12 mouse cellular contexts compared by ENCODE assay signal in genomic region chr2:18005137-18005536, GRCm38 (mm10). TPM values are rescaled to one million over a fixed set of nuclear protein-coding genes. Genes with fewer than 3 reads are reported as not detected.
DNase-seq lines count a peak whose midpoint lies in the region; ATAC-seq lines count a peak whose summit lies in the region.
"Had no signal": no experiment of that assay in that cellular context is flagged by ENCODE, and none has a peak within 500 bp of the region (broad histone marks: within the 10 kb centered on the region; RNA-seq: fewer than 3 reads in every experiment).

No protein-coding gene starts in this region.

- no peaks in the 10 kb centered on the region for H3K27me3 ChIP-seq in hindbrain, embryonic 11.5 days (ENCODE audit: control insufficient read depth, insufficient read depth, low read length)
- H3K27me3 ChIP-seq in hindbrain, embryonic 13.5 days, result no peaks in the 10 kb centered on the region
- no peaks in the 10 kb centered on the region for H3K27me3 ChIP-seq in limb, embryonic 10.5 days (ENCODE audit: low read depth, poor library complexity, severe bottlenecking)

- no peaks in the 10 kb centered on the region for H3K36me3 ChIP-seq in hindbrain, embryonic 11.5 days (ENCODE audit: control insufficient read depth, insufficient read depth, low read length)
- H3K36me3 ChIP-seq in hindbrain, embryonic 13.5 days, result no peaks in the 10 kb centered on the region
- H3K36me3 ChIP-seq in limb, embryonic 10.5 days, result no peaks in the 10 kb centered on the region

- 32% methylated on average over 8 of the region's 8 CpGs for WGBS in hindbrain, embryonic 11.5 days
- 32% methylated on average over 8 of the region's 8 CpGs for whole genome bisulfite sequencing in hindbrain, embryonic 13.5 days
- WGBS in limb, embryonic 10.5 days, result 32% methylated on average over 8 of the region's 8 CpGs

- H3K9me3 ChIP-seq in hindbrain, embryonic 11.5 days (ENCODE audit: control insufficient read depth, low read length), result no peaks in the 10 kb centered on the region
- no peaks in the 10 kb centered on the region for H3K9me3 ChIP-seq in hindbrain, embryonic 13.5 days
- H3K9me3 ChIP-seq in limb, embryonic 10.5 days (replicated peaks), result no peaks in the 10 kb centered on the region

- H3K4me1 ChIP-seq in hindbrain, embryonic 11.5 days (replicated peaks; ENCODE audit: control insufficient read depth, insufficient read depth, low read length), result no peaks in the 10 kb centered on the region
- no peaks in the 10 kb centered on the region for H3K4me1 ChIP-seq in hindbrain, embryonic 13.5 days (replicated peaks)
- peaks cover 11% of the 10 kb centered on the region for H3K4me1 ChIP-seq in limb, embryonic 10.5 days

- H3K27ac ChIP-seq in hindbrain, embryonic 11.5 days (ENCODE audit: low read depth, low read length), result no peak overlapping the region
- H3K27ac ChIP-seq in hindbrain, embryonic 13.5 days, result no peak overlapping the region
- no peak overlapping the region; the same call in 1 of the 2 replicates for H3K27ac ChIP-seq in limb, embryonic 10.5 days
- H3K27ac ChIP-seq: macrophage had no signal

- no peak for ATAC-seq in hindbrain, embryonic 11.5 days (ENCODE audit: low FRiP score)
- ATAC-seq in hindbrain, embryonic 13.5 days (ENCODE audit: low FRiP score), result no peak

- H3K4me3 ChIP-seq in hindbrain, embryonic 11.5 days (ENCODE audit: low read depth, low read length), result no peak overlapping the region
- no peak overlapping the region for H3K4me3 ChIP-seq in hindbrain, embryonic 13.5 days
- no peak overlapping the region for H3K4me3 ChIP-seq in limb, embryonic 10.5 days

- peak; percentile 21 for DNase-seq in hindbrain, embryonic 11.5 days (ENCODE audit: low spot score)
- DNase-seq in 3T3-L1 (ENCODE audit: low read depth, low spot score), result peak; percentile 64
- peak; percentile 26 for DNase-seq in WW6 (ENCODE audit: low read depth, low spot score)
- DNase-seq in limb, embryonic 10.5 days (ENCODE audit: low spot score), result peak; percentile 42
- no peak for DNase-seq in testis, postnatal 10 days (ENCODE audit: low spot score)
- no peak for DNase-seq in adrenal gland, adult 18-20 months (ENCODE audit: low spot score in 2 of 2)
- DNase-seq in urinary bladder, postnatal 14 days (ENCODE audit: low spot score), result no peak
- DNase-seq: gastrocnemius, postnatal 10 days had no signal

- H3K9ac ChIP-seq in hindbrain, embryonic 11.5 days (ENCODE audit: low read depth, low read length), result no peak overlapping the region
- H3K9ac ChIP-seq in hindbrain, embryonic 13.5 days, result no peak overlapping the region

- no peak overlapping the region for H3K4me2 ChIP-seq in hindbrain, embryonic 11.5 days (replicated peaks; ENCODE audit: low read depth, low read length)
- H3K4me2 ChIP-seq in hindbrain, embryonic 13.5 days, result no peak overlapping the region

RNA-seq across cellular contexts. Expression of gene H2al2a, which starts 8.4 kb away (rescaled TPM):
- not detected in 2 replicates for polyA plus RNA-seq in hindbrain, embryonic 11.5 days (2014; fragmentation: Nextera tagmentation; extraction: Ambion mirVana)
- polyA plus RNA-seq in hindbrain, embryonic 13.5 days (2015; fragmentation: Nextera tagmentation; extraction: Ambion mirVana), result not detected in 2 replicates
- polyA plus RNA-seq in limb, embryonic 10.5 days (2016; fragmentation: Nextera tagmentation; extraction: Ambion mirVana), result not detected in 2 replicates
- total RNA-seq in adrenal gland, adult 18-20 months (2021), result not detected
- total RNA-seq: gastrocnemius, postnatal 10 days had no signal
- polyA plus RNA-seq: cortical plate, adult 2 months; intestine, embryonic 14.5 days; macrophage had no signal

RNA-seq across cellular contexts. Expression of gene A930004D18Rik, which starts 32.4 kb away (rescaled TPM):
- polyA plus RNA-seq in hindbrain, embryonic 11.5 days (2014; fragmentation: Nextera tagmentation; extraction: Ambion mirVana), result 8.5 and 10.7 TPM in 2 replicates
- 13.1 and 14.0 TPM in 2 replicates for polyA plus RNA-seq in hindbrain, embryonic 13.5 days (2015; fragmentation: Nextera tagmentation; extraction: Ambion mirVana)
- polyA plus RNA-seq in limb, embryonic 10.5 days (2016; fragmentation: Nextera tagmentation; extraction: Ambion mirVana), result 11.5 and 11.6 TPM in 2 replicates
- total RNA-seq in adrenal gland, adult 18-20 months (2021), result 1 to 10 TPM; 1.4 to 2.3 TPM

RNA-seq across cellular contexts. Expression of gene Skida1, which starts 43.7 kb away (rescaled TPM):
- polyA plus RNA-seq in hindbrain, embryonic 11.5 days (2014; fragmentation: Nextera tagmentation; extraction: Ambion mirVana), result 19.6 and 20.1 TPM in 2 replicates
- polyA plus RNA-seq in hindbrain, embryonic 13.5 days (2015; fragmentation: Nextera tagmentation; extraction: Ambion mirVana), result 11.5 and 12.7 TPM in 2 replicates
- polyA plus RNA-seq in limb, embryonic 10.5 days (2016; fragmentation: Nextera tagmentation; extraction: Ambion mirVana), result 7.0 and 11.5 TPM in 2 replicates
- total RNA-seq in adrenal gland, adult 18-20 months (2021), result 1 to 10 TPM; 1.6 to 2.0 TPM
- polyA plus RNA-seq: macrophage had no signal

RNA-seq across cellular contexts. Expression of gene Mllt10, which starts 49.9 kb away (rescaled TPM):
- polyA plus RNA-seq in hindbrain, embryonic 11.5 days (2014; fragmentation: Nextera tagmentation; extraction: Ambion mirVana), result 48.0 and 62.2 TPM in 2 replicates
- polyA plus RNA-seq in hindbrain, embryonic 13.5 days (2015; fragmentation: Nextera tagmentation; extraction: Ambion mirVana), result 60.3 and 61.4 TPM in 2 replicates
- 56.9 and 65.3 TPM in 2 replicates for polyA plus RNA-seq in limb, embryonic 10.5 days (2016; fragmentation: Nextera tagmentation; extraction: Ambion mirVana)
- total RNA-seq in adrenal gland, adult 18-20 months (2021), result 10 to 100 TPM; 41.4 to 44.8 TPM

Comparison
In these comparisons a context has a peak if more than half of its experiments do, and no peak if none do; other contexts are left out.
1. DNase-seq: peak in hindbrain, embryonic 11.5 days (single experiment), 3T3-L1 (single experiment), WW6 (single experiment) and limb, embryonic 10.5 days (single experiment); none in testis, postnatal 10 days (single experiment), adrenal gland, adult 18-20 months (0 of 2) and urinary bladder, postnatal 14 days (single experiment).